In genomic region chr2:27504113-27504885, GRCm38 (mm10) we compare ENCODE assay signal across 8 mouse cellular contexts. TPM values are rescaled to one million over a fixed set of nuclear protein-coding genes. Genes with fewer than 3 reads are reported as not detected.
DNase-seq lines count a peak whose midpoint lies in the region; ATAC-seq and TF ChIP-seq lines count a peak whose summit lies in the region.

No protein-coding gene starts in this region.

- no peaks in the 10 kb centered on the region for H3K9me3 ChIP-seq in heart, embryonic 12.5 days (replicated peaks)
- no peaks in the 10 kb centered on the region for H3K9me3 ChIP-seq in limb, embryonic 10.5 days (replicated peaks)
- H3K9me3 ChIP-seq in stomach, embryonic 14.5 days (ENCODE audit: control insufficient read depth, low read depth, low read length): no peaks in the 10 kb centered on the region
- no peaks in the 10 kb centered on the region for H3K9me3 ChIP-seq in midbrain, embryonic 15.5 days
- no peaks in the 10 kb centered on the region for H3K9me3 ChIP-seq in forebrain, embryonic 11.5 days (ENCODE audit: control insufficient read depth, low read length)

- no peak overlapping the region for H3K4me3 ChIP-seq in liver, adult 2 months (ENCODE audit: insufficient read depth, low read depth, low read length)
- H3K4me3 ChIP-seq in heart, embryonic 12.5 days: no peak overlapping the region
- no peak overlapping the region for H3K4me3 ChIP-seq in limb, embryonic 10.5 days
- H3K4me3 ChIP-seq in stomach, embryonic 14.5 days (ENCODE audit: low read depth, low read length): no peak overlapping the region
- H3K4me3 ChIP-seq in midbrain, embryonic 15.5 days: no peak overlapping the region
- H3K4me3 ChIP-seq in forebrain, embryonic 11.5 days (ENCODE audit: low read depth, low read length): no peak overlapping the region

- peaks cover 6% of the 10 kb centered on the region; the same call in 1 of the 2 replicates for H3K4me1 ChIP-seq in liver, adult 2 months (ENCODE audit: control insufficient read depth, insufficient read depth, low read length)
- H3K4me1 ChIP-seq in heart, embryonic 12.5 days (replicated peaks): peaks cover 33% of the 10 kb centered on the region
- H3K4me1 ChIP-seq in limb, embryonic 10.5 days: peaks cover 27% of the 10 kb centered on the region
- peaks cover 19% of the 10 kb centered on the region; the same call in 1 of the 2 replicates for H3K4me1 ChIP-seq in stomach, embryonic 14.5 days (ENCODE audit: control insufficient read depth, insufficient read depth, low read length)
- H3K4me1 ChIP-seq in midbrain, embryonic 15.5 days: no peaks in the 10 kb centered on the region
- no peaks in the 10 kb centered on the region for H3K4me1 ChIP-seq in forebrain, embryonic 11.5 days (replicated peaks; ENCODE audit: control insufficient read depth, insufficient read depth, low read length)

- no peaks in the 10 kb centered on the region for H3K36me3 ChIP-seq in liver, adult 2 months (ENCODE audit: control insufficient read depth, insufficient read depth, low read length)
- no peaks in the 10 kb centered on the region for H3K36me3 ChIP-seq in heart, embryonic 12.5 days
- H3K36me3 ChIP-seq in limb, embryonic 10.5 days: no peaks in the 10 kb centered on the region
- H3K36me3 ChIP-seq in stomach, embryonic 14.5 days (ENCODE audit: control insufficient read depth, insufficient read depth, low read length): no peaks in the 10 kb centered on the region
- no peaks in the 10 kb centered on the region for H3K36me3 ChIP-seq in midbrain, embryonic 15.5 days (replicated peaks)
- no peaks in the 10 kb centered on the region for H3K36me3 ChIP-seq in forebrain, embryonic 11.5 days (ENCODE audit: control insufficient read depth, insufficient read depth, low read length)

- 59% methylated on average over 7 of the region's 7 CpGs for WGBS in liver, adult 2 months
- 38% methylated on average over 7 of the region's 7 CpGs for WGBS in heart, embryonic 12.5 days
- WGBS in limb, embryonic 10.5 days: 73% methylated on average over 7 of the region's 7 CpGs
- 49% methylated on average over 7 of the region's 7 CpGs for WGBS in stomach, embryonic 14.5 days
- WGBS in midbrain, embryonic 15.5 days: 65% methylated on average over 7 of the region's 7 CpGs
- 72% methylated on average over 7 of the region's 7 CpGs for WGBS in forebrain, embryonic 11.5 days

- peak overlapping the region; percentile 71 for H3K27ac ChIP-seq in liver, adult 2 months (replicated peaks; ENCODE audit: insufficient read depth, low read depth, low read length)
- peak overlapping the region; percentile 55 for H3K27ac ChIP-seq in heart, embryonic 12.5 days (ENCODE audit: poor library complexity, severe bottlenecking)
- peak overlapping the region; percentile 51 for H3K27ac ChIP-seq in limb, embryonic 10.5 days
- peak overlapping the region; percentile 33; the same call in 1 of the 2 replicates for H3K27ac ChIP-seq in stomach, embryonic 14.5 days (ENCODE audit: low read length)
- H3K27ac ChIP-seq in midbrain, embryonic 15.5 days: no peak overlapping the region
- no peak overlapping the region for H3K27ac ChIP-seq in forebrain, embryonic 11.5 days (ENCODE audit: low read depth, low read length)

- no peaks in the 10 kb centered on the region for H3K79me2 ChIP-seq in liver, adult 2 months (ENCODE audit: control insufficient read depth, insufficient read depth, low read length)

- H3K9ac ChIP-seq in liver, adult 2 months (ENCODE audit: low read depth, low read length): no peak overlapping the region
- no peak overlapping the region for H3K9ac ChIP-seq in heart, embryonic 12.5 days
- no peak overlapping the region for H3K9ac ChIP-seq in stomach, embryonic 14.5 days (replicated peaks; ENCODE audit: low read depth, low read length)
- H3K9ac ChIP-seq in midbrain, embryonic 15.5 days: no peak overlapping the region
- no peak overlapping the region for H3K9ac ChIP-seq in forebrain, embryonic 11.5 days (ENCODE audit: low read length)

- ATAC-seq in heart, embryonic 12.5 days (ENCODE audit: insufficient number of reproducible peaks, low FRiP score): peak; percentile 53; the same call in 1 of the 2 replicates
- no peak for ATAC-seq in stomach, embryonic 14.5 days (ENCODE audit: insufficient number of reproducible peaks, insufficient read depth, low FRiP score, low read depth)
- no peak for ATAC-seq in midbrain, embryonic 15.5 days (replicated peaks)
- no peak for ATAC-seq in megakaryocyte-erythroid progenitor cell, adult 5-6 weeks (replicated peaks; ENCODE audit: low FRiP score, low TSS enrichment, poor library complexity, severe bottlenecking)
- no peak for ATAC-seq in forebrain, embryonic 11.5 days (replicated peaks; ENCODE audit: low FRiP score)

- TF ChIP-seq CTCF in liver, adult 2 months (IDR thresholded peaks at IDR 0.05; ENCODE audit: low read depth, low read length): no peak

- H3K27me3 ChIP-seq in liver, adult 2 months (ENCODE audit: control insufficient read depth, insufficient read depth, low read length): no peaks in the 10 kb centered on the region
- H3K27me3 ChIP-seq in heart, embryonic 12.5 days (replicated peaks): no peaks in the 10 kb centered on the region
- no peaks in the 10 kb centered on the region for H3K27me3 ChIP-seq in limb, embryonic 10.5 days (ENCODE audit: low read depth, poor library complexity, severe bottlenecking)
- H3K27me3 ChIP-seq in stomach, embryonic 14.5 days (ENCODE audit: control insufficient read depth, insufficient read depth, low read length): no peaks in the 10 kb centered on the region
- no peaks in the 10 kb centered on the region for H3K27me3 ChIP-seq in midbrain, embryonic 15.5 days (replicated peaks)
- no peaks in the 10 kb centered on the region for H3K27me3 ChIP-seq in forebrain, embryonic 11.5 days (ENCODE audit: control insufficient read depth, insufficient read depth, low read length)

- H3K4me2 ChIP-seq in heart, embryonic 12.5 days: no peak overlapping the region
- no peak overlapping the region for H3K4me2 ChIP-seq in stomach, embryonic 14.5 days (replicated peaks; ENCODE audit: low read depth, low read length)
- no peak overlapping the region for H3K4me2 ChIP-seq in midbrain, embryonic 15.5 days
- no peak overlapping the region for H3K4me2 ChIP-seq in forebrain, embryonic 11.5 days (ENCODE audit: low read depth, low read length, severe bottlenecking)

- peak; percentile 20 for DNase-seq in liver, adult 2 months (ENCODE audit: extremely low read depth, low read depth, low spot score)
- no peak for DNase-seq in liver
- DNase-seq in limb, embryonic 10.5 days (ENCODE audit: low spot score): no peak
- no peak for DNase-seq in forebrain, embryonic 11.5 days (ENCODE audit: low spot score)

- TF ChIP-seq POLR2A in liver, adult 2 months (IDR thresholded peaks at IDR 0.05; ENCODE audit: extremely low read depth, insufficient read depth, low read length): no peak

RNA-seq across cellular contexts. Expression of gene Brd3, which starts 3.2 kb away (rescaled TPM):
- 5.8 and 7.9 TPM in 2 replicates for total RNA-seq in liver, adult 2 months (2014; rRNA removed)
- 14.8 and 17.2 TPM in 2 replicates for polyA plus RNA-seq in liver, adult 2 months (2012; rRNA removed)
- polyA plus RNA-seq in heart, embryonic 12.5 days (2016; fragmentation: Nextera tagmentation; extraction: Ambion mirVana): 80.9 and 87.1 TPM in 2 replicates
- polyA plus RNA-seq in limb, embryonic 10.5 days (2016; fragmentation: Nextera tagmentation; extraction: Ambion mirVana): 188 and 193 TPM in 2 replicates
- 120 and 134 TPM in 2 replicates for polyA plus RNA-seq in stomach, embryonic 14.5 days (2014; fragmentation: Nextera tagmentation; extraction: Ambion mirVana)
- 137 and 152 TPM in 2 replicates for polyA plus RNA-seq in midbrain, embryonic 15.5 days (2015; fragmentation: Nextera tagmentation; extraction: Ambion mirVana)
- 57.9 and 68.7 TPM in 2 replicates for total RNA-seq in megakaryocyte-erythroid progenitor cell, adult 5-6 weeks (2014; fragmentation: Nextera tagmentation)
- total RNA-seq in megakaryocyte-erythroid progenitor cell, adult 5-6 weeks (2017): 23.5 and 40.9 TPM in 2 replicates
- polyA plus RNA-seq in forebrain, embryonic 11.5 days (2014; fragmentation: Nextera tagmentation; extraction: Ambion mirVana): 188 and 191 TPM in 2 replicates

RNA-seq across cellular contexts. Expression of gene Wdr5, which starts 10.7 kb away (rescaled TPM):
- 16.7 and 20.4 TPM in 2 replicates for total RNA-seq in liver, adult 2 months (2014; rRNA removed)
- polyA plus RNA-seq in liver, adult 2 months (2012; rRNA removed): 17.2 and 18.3 TPM in 2 replicates
- polyA plus RNA-seq in heart, embryonic 12.5 days (2016; fragmentation: Nextera tagmentation; extraction: Ambion mirVana): 33.7 and 36.1 TPM in 2 replicates
- 94.0 and 95.2 TPM in 2 replicates for polyA plus RNA-seq in limb, embryonic 10.5 days (2016; fragmentation: Nextera tagmentation; extraction: Ambion mirVana)
- 48.7 and 49.2 TPM in 2 replicates for polyA plus RNA-seq in stomach, embryonic 14.5 days (2014; fragmentation: Nextera tagmentation; extraction: Ambion mirVana)
- 48.2 and 51.3 TPM in 2 replicates for polyA plus RNA-seq in midbrain, embryonic 15.5 days (2015; fragmentation: Nextera tagmentation; extraction: Ambion mirVana)
- total RNA-seq in megakaryocyte-erythroid progenitor cell, adult 5-6 weeks (2014; fragmentation: Nextera tagmentation): 70.9 and 89.0 TPM in 2 replicates
- 87.0 and 91.8 TPM in 2 replicates for total RNA-seq in megakaryocyte-erythroid progenitor cell, adult 5-6 weeks (2017)
- 74.5 and 84.0 TPM in 2 replicates for polyA plus RNA-seq in forebrain, embryonic 11.5 days (2014; fragmentation: Nextera tagmentation; extraction: Ambion mirVana)

Comparison
In these comparisons a context has a peak if more than half of its experiments do, and no peak if none do; other contexts are left out.
1. H3K27ac ChIP-seq: peak in liver, adult 2 months (single experiment), heart, embryonic 12.5 days (single experiment), limb, embryonic 10.5 days (single experiment) and stomach, embryonic 14.5 days (single experiment); none in midbrain, embryonic 15.5 days (single experiment) and forebrain, embryonic 11.5 days (single experiment).